Mouse (Mus musculus) lung, postnatal 0 days (tissue): ENCODE measurements around the gene Myrip. TPM values are rescaled to one million over a fixed set of nuclear protein-coding genes. Genes with fewer than 3 reads are reported as not detected.

ENCODE experiments used
- ATAC-seq: fragments of 200-750 bp; cut with Nextera tagmentation; 2 replicates; pipeline ENCODE4 v1.8.0; 2017; ENCODE audit warnings: moderate library complexity
- DNase-seq: peaks from one replicate; pipeline ENCODE4 v3.0.0-alpha.2; 2016; ENCODE audit warnings: low spot score
- H3K27ac ChIP-seq: fragments of 300-500 bp; sonication (generic); 2 replicates; pipeline ENCODE4 v1.5.1; 2014; ENCODE audit warnings: antibody characterized with exemption, mild to moderate bottlenecking, low read length, mixed read lengths
- H3K27me3 ChIP-seq: fragments of 300-500 bp; sonication (generic); replicated peaks from 2 replicates; pipeline ENCODE4 v1.6.1; 2014; ENCODE audit warnings: low read length, mixed read lengths; ENCODE audit not compliant: insufficient read depth
- H3K36me3 ChIP-seq: fragments of 300-500 bp; sonication (generic); 2 replicates; pipeline ENCODE4 v1.6.1; 2014; ENCODE audit warnings: low read length, mixed read lengths; ENCODE audit not compliant: insufficient read depth
- H3K4me1 ChIP-seq: fragments of 300-500 bp; sonication (generic); 2 replicates; pipeline ENCODE4 v1.6.1; 2014; ENCODE audit warnings: antibody characterized with exemption, low read depth, low read length, mixed read lengths; ENCODE audit not compliant: insufficient read depth
- H3K4me2 ChIP-seq: fragments of 300-500 bp; sonication (generic); replicated peaks from 2 replicates; pipeline ENCODE4 v1.6.1; 2014; ENCODE audit warnings: low read depth, mild to moderate bottlenecking, low read length, moderate library complexity, mixed read lengths
- H3K4me3 ChIP-seq: fragments of 300-500 bp; sonication (generic); 2 replicates; pipeline ENCODE4 v1.5.1; 2014; ENCODE audit warnings: low read depth, low read length
- H3K9ac ChIP-seq: fragments of 300-500 bp; sonication (generic); replicated peaks from 2 replicates; pipeline ENCODE4 v1.6.1; 2014; ENCODE audit warnings: low read depth, mild to moderate bottlenecking
- H3K9me3 ChIP-seq: fragments of 300-500 bp; sonication (generic); 2 replicates; pipeline ENCODE4 v1.6.1; 2016; ENCODE audit warnings: low read length, mixed read lengths
- CTCF ChIP-seq: IDR thresholded peaks from 2 replicates; pipeline ENCODE4 v1.5.1; 2016; ENCODE audit warnings: antibody characterized with exemption, mild to moderate bottlenecking
- EP300 ChIP-seq: IDR thresholded peaks from 2 replicates; pipeline ENCODE4 v1.6.1; 2016; ENCODE audit warnings: antibody characterized with exemption, mild to moderate bottlenecking, control low read depth
- WGBS: fragments of 180-500 bp; shearing (Covaris S2); extraction: QIAGEN DNeasy Blood & Tissue Kit; methylation state at CpG from one replicate; pipeline ENCODE4 v1.1.7; 2014; 5-methylcytosine and 5-hydroxymethylcytosine counted together
- polyA plus RNA-seq: library from polyadenylated mRNA; unstranded; fragments of >200 nt; fragmentation: Nextera tagmentation; extraction: Ambion mirVana; gene quantifications from 2 replicates; pipeline ENCODE4 v1.2.1, GENCODE M21; 2015

Gene Myrip
- polyA plus RNA-seq, 1 experiment from 2014 or later = 0.58 TPM

- TF ChIP-seq CTCF (no peak), EP300 (no peak)
- WGBS = 86% methylated on average over 12 of the region's 12 CpGs
- H3K4me1 ChIP-seq = no peaks in the 10 kb centered on the region
These were observed 17.8 kb upstream of the Myrip start for GRCm38 (mm10) chr9:120283556-120283955.

DNA sequence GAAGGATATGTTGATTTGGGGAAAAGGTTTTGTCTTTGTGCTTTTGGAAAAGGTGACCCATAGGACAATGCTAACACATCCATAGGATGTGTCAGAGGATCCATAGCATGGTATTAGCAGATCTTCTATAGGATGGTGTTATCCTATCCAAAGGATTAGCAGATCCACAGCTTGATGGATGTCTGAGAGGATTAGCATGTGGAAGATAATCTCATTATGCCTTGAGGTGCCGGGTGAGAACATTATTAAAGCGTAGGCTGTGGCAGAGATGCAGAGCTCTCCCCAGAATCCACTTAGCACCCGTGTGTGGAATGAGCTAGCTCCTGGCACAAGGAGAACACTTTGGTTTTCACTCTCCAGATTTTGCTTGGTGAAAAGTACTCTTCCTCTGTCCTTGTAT lies 13.3 kb upstream of the Myrip start:
- Histone ChIP-seq H3K27ac (no peak overlapping the region), H3K9ac (no peak overlapping the region), H3K36me3 (no peaks in the 10 kb centered on the region), H3K27me3 (no peaks in the 10 kb centered on the region), H3K4me3 (no peak overlapping the region), H3K4me1 (no peaks in the 10 kb centered on the region), H3K9me3 (no peaks in the 10 kb centered on the region), H3K4me2 (no peak overlapping the region)
- no peak for ATAC-seq
- TF ChIP-seq EP300 (no peak), CTCF (no peak)
- WGBS = 53% methylated on average over 3 of the region's 3 CpGs
- DNase-seq = no peak

More at GRCm38 (mm10) chr9:120283556-120283955, 17.8 kb upstream of the Myrip start:
- Histone ChIP-seq H3K4me2 (no peak overlapping the region), H3K36me3 (no peaks in the 10 kb centered on the region), H3K27ac (no peak overlapping the region), H3K27me3 (no peaks in the 10 kb centered on the region), H3K4me3 (no peak overlapping the region), H3K9ac (no peak overlapping the region), H3K9me3 (no peaks in the 10 kb centered on the region)
- DNase-seq = no peak
- no peak for ATAC-seq

DNA sequence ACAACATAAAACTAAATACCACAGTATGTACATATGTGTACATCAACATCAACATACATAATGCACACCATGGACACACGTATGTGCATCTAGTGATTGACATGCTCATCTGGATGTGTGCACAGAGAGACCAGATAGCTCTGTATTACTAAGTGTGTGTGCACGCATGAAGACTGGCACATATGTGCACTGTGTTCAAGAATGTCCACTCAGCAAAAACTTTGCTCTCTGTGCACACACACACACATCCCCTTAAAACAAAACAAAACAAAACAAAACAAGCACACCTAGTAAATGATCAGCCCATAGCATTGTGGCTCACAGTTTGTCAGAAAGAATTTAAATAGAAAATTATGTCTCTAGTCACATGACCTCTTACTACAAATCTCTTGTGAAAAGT lies 10.9 kb upstream of the Myrip start:
- Histone ChIP-seq H3K4me2 (no peak overlapping the region), H3K4me3 (no peak overlapping the region), H3K36me3 (no peaks in the 10 kb centered on the region), H3K27ac (no peak overlapping the region), H3K27me3 (no peaks in the 10 kb centered on the region), H3K9ac (no peak overlapping the region), H3K4me1 (no peaks in the 10 kb centered on the region), H3K9me3 (no peaks in the 10 kb centered on the region)
- WGBS = 84% methylated on average over 2 of the region's 2 CpGs
- DNase-seq = no peak
- TF ChIP-seq CTCF = no peak
- TF ChIP-seq EP300 = no peak
- no peak for ATAC-seq

DNA sequence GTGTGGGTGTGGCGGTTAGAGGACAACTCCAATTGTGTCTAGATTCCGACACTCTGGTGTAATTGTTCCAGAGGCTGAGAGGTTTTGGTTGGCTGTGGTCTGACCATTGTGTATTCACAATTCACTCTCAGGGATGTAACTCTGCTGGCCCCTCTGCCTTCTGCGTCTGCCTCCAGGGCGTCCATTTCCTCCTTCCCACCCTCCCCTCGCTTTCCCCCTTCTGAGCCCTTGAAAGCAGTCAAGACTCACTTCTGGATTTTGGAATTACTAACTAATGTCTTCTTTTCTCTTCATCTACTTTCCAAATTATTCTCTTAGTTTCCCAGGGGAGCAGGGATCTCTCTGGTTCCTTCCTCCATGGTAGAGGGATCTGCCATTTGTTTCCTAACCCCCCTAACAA lies 8.8 kb upstream of the Myrip start:
- no peak for TF ChIP-seq EP300
- DNase-seq = no peak

GRCm38 (mm10) chr9:120295527-120295926 lies 5.8 kb upstream of the Myrip start:
- TF ChIP-seq CTCF (no peak), EP300 (no peak)
- H3K4me3 ChIP-seq = no peak overlapping the region

More for the DNA sequence above, 8.8 kb upstream of the Myrip start:
- no peak overlapping the region for H3K4me3 ChIP-seq
- no peaks in the 10 kb centered on the region for H3K36me3 ChIP-seq
- no peaks in the 10 kb centered on the region for H3K4me1 ChIP-seq
- WGBS = 69% methylated on average over 5 of the region's 5 CpGs
- H3K4me2 ChIP-seq = no peak overlapping the region
- no peaks in the 10 kb centered on the region for H3K9me3 ChIP-seq
- no peak for ATAC-seq
- H3K9ac ChIP-seq = no peak overlapping the region
- no peak overlapping the region for H3K27ac ChIP-seq
- H3K27me3 ChIP-seq = no peaks in the 10 kb centered on the region

DNA sequence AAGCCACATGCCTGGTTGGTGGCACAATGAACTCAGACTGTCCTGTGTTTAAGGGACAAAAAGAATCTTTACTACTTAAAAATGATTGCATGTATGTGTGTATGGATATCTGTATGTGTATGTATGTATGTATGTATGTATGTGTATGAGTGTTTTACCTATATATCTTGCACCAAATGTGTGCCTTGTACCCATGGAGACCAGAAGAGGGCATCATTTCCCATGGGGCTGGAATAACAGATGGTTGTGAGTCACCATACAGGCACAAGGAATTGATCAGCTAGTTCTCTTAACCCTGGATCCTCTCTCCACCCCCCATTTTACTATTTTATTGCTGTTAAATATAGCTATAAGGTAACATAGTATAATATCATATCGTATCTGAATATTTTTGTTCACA lies 4.4 kb upstream of the Myrip start:
- Histone ChIP-seq H3K27ac (no peak overlapping the region), H3K9ac (no peak overlapping the region), H3K36me3 (no peaks in the 10 kb centered on the region), H3K4me2 (no peak overlapping the region), H3K9me3 (no peaks in the 10 kb centered on the region), H3K4me3 (no peak overlapping the region), H3K27me3 (no peaks in the 10 kb centered on the region), H3K4me1 (no peaks in the 10 kb centered on the region)
- WGBS = 97% methylated on average over 1 of the region's 1 CpGs
- no peak for ATAC-seq
- TF ChIP-seq EP300 = no peak
- peak; percentile 31 for TF ChIP-seq CTCF
- DNase-seq = no peak

More at GRCm38 (mm10) chr9:120295527-120295926, 5.8 kb upstream of the Myrip start:
- ATAC-seq = no peak
- H3K9ac ChIP-seq = no peak overlapping the region
- H3K36me3 ChIP-seq = no peaks in the 10 kb centered on the region
- H3K27ac ChIP-seq = no peak overlapping the region
- no peak overlapping the region for H3K4me2 ChIP-seq
- H3K27me3 ChIP-seq = no peaks in the 10 kb centered on the region
- DNase-seq = no peak
- H3K9me3 ChIP-seq = no peaks in the 10 kb centered on the region
- no peaks in the 10 kb centered on the region for H3K4me1 ChIP-seq
- WGBS = 78% methylated on average over 5 of the region's 5 CpGs

DNA sequence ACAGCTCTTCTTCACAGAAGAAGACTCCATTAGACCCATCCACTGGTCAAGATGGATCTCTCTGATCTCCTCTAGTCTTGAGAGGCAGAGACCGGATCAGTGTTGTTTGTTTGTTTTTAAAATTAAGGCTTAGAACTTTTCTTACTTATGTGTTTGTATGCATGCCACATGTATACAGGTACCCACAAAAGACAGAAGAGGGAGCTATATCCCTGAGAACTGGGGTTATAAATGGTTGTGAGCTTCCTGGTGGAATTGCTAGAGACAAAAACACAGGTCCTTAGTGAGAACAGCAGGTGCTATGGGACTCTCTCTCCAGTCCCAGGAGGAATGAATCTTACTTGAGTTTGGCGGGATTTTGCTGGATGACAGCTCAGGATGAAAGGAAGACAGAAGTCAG lies 1.9 kb upstream of the Myrip start:
- H3K9ac ChIP-seq = no peak overlapping the region
- 0 out of 2 replicates have a peak, but pooled peaks have one; percentile 20 for TF ChIP-seq CTCF
- TF ChIP-seq EP300 = no peak
- peaks cover 18% of the 10 kb centered on the region for H3K27me3 ChIP-seq
- WGBS = 50% methylated on average over 2 of the region's 2 CpGs
- no peak overlapping the region for H3K4me2 ChIP-seq
- no peak overlapping the region for H3K27ac ChIP-seq
- no peaks in the 10 kb centered on the region for H3K36me3 ChIP-seq
- H3K9me3 ChIP-seq = 0 out of 2 replicates have a peak, but pooled peaks cover 2% of the 10 kb centered on the region
- ATAC-seq (no peak), DNase-seq (no peak)
- no peak overlapping the region for H3K4me3 ChIP-seq
- H3K4me1 ChIP-seq = no peaks in the 10 kb centered on the region
